Mouse (Mus musculus) liver, embryonic 13.5 days (tissue): ENCODE results near the gene Ppp1r9a. TPM values are rescaled to one million over a fixed set of nuclear protein-coding genes. Genes with fewer than 3 reads are reported as not detected.

Source experiments
- ATAC-seq: fragments of 200-750 bp; cut with Nextera tagmentation; 2 replicates; pipeline ENCODE4 v1.8.0; 2017; ENCODE audit warnings: low read depth, mild to moderate bottlenecking, moderate number of reproducible peaks, moderate library complexity
- DNase-seq: peaks from one replicate; pipeline ENCODE4 v3.0.0; 2022
- H3K27ac ChIP-seq: fragments of 300-500 bp; sonication (generic); 2 replicates; pipeline ENCODE4 v1.5.1; 2015; ENCODE audit warnings: moderate library complexity, mild to moderate bottlenecking, inconsistent platforms
- H3K27me3 ChIP-seq: fragments of 300-500 bp; sonication (generic); 2 replicates; pipeline ENCODE4 v1.6.1; 2015; ENCODE audit warnings: mild to moderate bottlenecking, inconsistent platforms
- H3K36me3 ChIP-seq: fragments of 300-500 bp; sonication (generic); 2 replicates; pipeline ENCODE4 v1.6.1; 2015; ENCODE audit warnings: mild to moderate bottlenecking, inconsistent platforms
- H3K4me1 ChIP-seq: fragments of 300-500 bp; sonication (generic); replicated peaks from 2 replicates; pipeline ENCODE4 v1.6.1; 2015; ENCODE audit warnings: inconsistent platforms
- H3K4me2 ChIP-seq: fragments of 300-500 bp; sonication (generic); 2 replicates; pipeline ENCODE4 v1.6.1; 2015; ENCODE audit warnings: inconsistent platforms, mild to moderate bottlenecking, moderate library complexity
- H3K4me3 ChIP-seq: fragments of 300-500 bp; sonication (generic); replicated peaks from 2 replicates; pipeline ENCODE4 v1.5.1; 2015; ENCODE audit warnings: mild to moderate bottlenecking, inconsistent platforms
- H3K9ac ChIP-seq: fragments of 300-500 bp; sonication (generic); 2 replicates; pipeline ENCODE4 v1.6.1; 2015; ENCODE audit warnings: mild to moderate bottlenecking, inconsistent platforms
- H3K9me3 ChIP-seq: fragments of 300-500 bp; sonication (generic); replicated peaks from 2 replicates; pipeline ENCODE4 v1.6.1; 2016; ENCODE audit warnings: inconsistent platforms
- WGBS: fragments of 180-500 bp; shearing (Covaris S2); methylation state at CpG from one replicate; pipeline ENCODE4 v1.1.7; 2015; ENCODE audit not compliant: insufficient replicate concordance; 5-methylcytosine and 5-hydroxymethylcytosine counted together
- polyA plus RNA-seq: library from polyadenylated mRNA; unstranded; fragments of >200 nt; fragmentation: Nextera tagmentation; extraction: Ambion mirVana; gene quantifications from 2 replicates; pipeline ENCODE4 v1.2.1, GENCODE M21; 2015

Gene Ppp1r9a
- polyA plus RNA-seq, 1 experiment from 2014 or later, result 3.6 TPM

GRCm38 (mm10) chr6:5092795-5093194 lies 190.1 kb downstream of the Ppp1r9a start:
- Histone ChIP-seq H3K9ac (no peak overlapping the region), H3K4me3 (no peak overlapping the region), H3K4me1 (0 out of 2 replicates have a peak, but pooled peaks cover 8% of the 10 kb centered on the region), H3K36me3 (no peaks in the 10 kb centered on the region), H3K27me3 (no peaks in the 10 kb centered on the region), H3K4me2 (no peak overlapping the region), H3K27ac (no peak overlapping the region; the same call in 1 of the 2 replicates), H3K9me3 (no peaks in the 10 kb centered on the region)
- 49% methylated on average over 4 of the region's 4 CpGs for whole genome bisulfite sequencing
- no peak for DNase-seq
- ATAC-seq, result no peak

DNA sequence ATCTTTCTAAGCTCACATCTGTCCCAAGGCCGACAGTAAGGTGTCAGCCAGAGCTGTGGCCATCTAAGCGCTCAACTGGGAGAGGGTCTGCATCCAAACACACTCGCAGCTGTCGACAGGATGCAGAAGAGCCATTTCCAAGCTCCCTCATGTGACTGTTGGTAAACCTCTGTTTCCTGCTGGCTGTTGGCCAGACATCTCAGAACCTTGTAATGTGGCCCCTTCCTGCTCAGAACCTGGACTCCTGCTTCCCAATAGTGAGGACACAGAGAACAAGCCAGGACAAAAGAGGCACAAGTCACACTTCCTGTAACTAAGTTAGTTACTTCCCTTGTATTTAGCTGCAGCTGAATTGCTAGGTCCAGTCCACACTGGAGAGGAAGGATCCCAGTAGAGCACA lies 190.8 kb downstream of the Ppp1r9a start:
- no peaks in the 10 kb centered on the region for H3K27me3 ChIP-seq
- WGBS, result 27% methylated on average over 4 of the region's 4 CpGs
- H3K4me3 ChIP-seq, result no peak overlapping the region
- peak overlapping the region; percentile 18; the same call in 1 of the 2 replicates for H3K27ac ChIP-seq
- no peaks in the 10 kb centered on the region for H3K9me3 ChIP-seq
- H3K4me1 ChIP-seq, result 0 out of 2 replicates have a peak, but pooled peaks cover 8% of the 10 kb centered on the region
- H3K9ac ChIP-seq, result no peak overlapping the region
- peak; percentile 50 for ATAC-seq
- DNase-seq, result no peak
- no peaks in the 10 kb centered on the region for H3K36me3 ChIP-seq
- no peak overlapping the region for H3K4me2 ChIP-seq

DNA sequence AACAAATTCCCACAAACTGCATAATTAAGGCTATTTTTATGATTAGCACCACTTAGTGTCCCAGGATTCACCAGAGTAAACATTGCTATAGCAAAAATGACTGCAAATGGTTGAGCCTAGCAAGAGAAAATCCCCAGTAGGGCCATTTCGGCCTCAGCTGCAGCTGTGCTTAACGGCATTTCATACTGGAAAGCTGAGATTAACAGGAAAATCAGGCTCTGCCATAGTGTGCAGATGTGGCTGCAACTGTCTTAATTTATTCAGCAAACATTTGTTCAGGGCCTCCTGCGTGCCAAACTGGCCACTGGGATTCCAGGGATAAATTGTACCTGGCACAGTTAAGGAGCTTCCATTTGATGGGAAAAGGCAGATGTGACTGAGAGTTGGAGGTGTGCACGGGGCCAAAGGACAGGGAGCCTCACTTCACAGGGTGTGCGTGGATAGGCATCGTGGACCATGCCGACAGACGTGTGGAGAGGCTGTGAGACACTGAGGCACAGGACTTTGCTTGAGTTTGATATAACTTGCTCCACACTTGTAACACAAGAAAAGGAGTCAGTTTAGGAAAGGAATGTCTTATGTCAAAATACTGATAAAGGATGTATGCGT lies 192.8 kb downstream of the Ppp1r9a start:
- no peak overlapping the region for H3K9ac ChIP-seq
- H3K4me2 ChIP-seq, result no peak overlapping the region
- H3K36me3 ChIP-seq, result no peaks in the 10 kb centered on the region
- DNase-seq (no peak), ATAC-seq (no peak)
- WGBS, result 77% methylated on average over 9 of the region's 9 CpGs
- no peaks in the 10 kb centered on the region for H3K27me3 ChIP-seq
- no peak overlapping the region for H3K27ac ChIP-seq
- H3K4me1 ChIP-seq, result peaks cover 17% of the 10 kb centered on the region; the same call in 1 of the 2 replicates
- no peak overlapping the region for H3K4me3 ChIP-seq
- no peaks in the 10 kb centered on the region for H3K9me3 ChIP-seq

DNA sequence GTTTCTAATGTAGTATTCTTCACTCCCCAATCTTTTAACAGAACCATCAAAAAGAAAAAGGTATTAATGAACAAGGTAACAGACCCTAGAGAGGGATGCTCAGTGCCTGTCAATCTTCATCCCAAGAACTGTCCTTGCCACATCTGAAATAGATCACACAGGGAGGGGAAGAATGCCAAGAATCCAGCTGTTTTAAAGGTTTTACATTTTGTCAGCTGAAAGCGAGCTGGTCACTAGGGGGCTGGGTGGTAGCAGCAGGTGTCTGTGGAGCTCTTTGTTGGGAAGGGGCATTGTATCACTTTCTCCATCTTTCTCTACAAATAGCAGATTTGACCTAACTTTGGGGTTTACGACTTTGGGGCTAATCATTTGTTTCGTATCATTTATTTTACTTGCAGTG lies 194.6 kb downstream of the Ppp1r9a start:
- H3K4me1 ChIP-seq, result peaks cover 17% of the 10 kb centered on the region; the same call in 1 of the 2 replicates
- H3K27ac ChIP-seq, result no peak overlapping the region
- ATAC-seq (no peak), DNase-seq (no peak)
- WGBS, result 57% methylated on average over 3 of the region's 3 CpGs
- no peak overlapping the region for H3K9ac ChIP-seq
- no peak overlapping the region for H3K4me2 ChIP-seq
- no peak overlapping the region for H3K4me3 ChIP-seq
- no peaks in the 10 kb centered on the region for H3K9me3 ChIP-seq
- no peaks in the 10 kb centered on the region for H3K36me3 ChIP-seq
- no peaks in the 10 kb centered on the region for H3K27me3 ChIP-seq

- Histone ChIP-seq H3K9me3 (no peaks in the 10 kb centered on the region), H3K4me2 (no peak overlapping the region), H3K27ac (no peak overlapping the region), H3K4me1 (peaks cover 16% of the 10 kb centered on the region), H3K9ac (no peak overlapping the region), H3K27me3 (no peaks in the 10 kb centered on the region), H3K36me3 (no peaks in the 10 kb centered on the region), H3K4me3 (no peak overlapping the region)
- 57% methylated on average over 5 of the region's 5 CpGs for WGBS
- DNase-seq, result no peak
- no peak for ATAC-seq
Measured at GRCm38 (mm10) chr6:5099282-5099681, 196.6 kb downstream of the Ppp1r9a start.

DNA sequence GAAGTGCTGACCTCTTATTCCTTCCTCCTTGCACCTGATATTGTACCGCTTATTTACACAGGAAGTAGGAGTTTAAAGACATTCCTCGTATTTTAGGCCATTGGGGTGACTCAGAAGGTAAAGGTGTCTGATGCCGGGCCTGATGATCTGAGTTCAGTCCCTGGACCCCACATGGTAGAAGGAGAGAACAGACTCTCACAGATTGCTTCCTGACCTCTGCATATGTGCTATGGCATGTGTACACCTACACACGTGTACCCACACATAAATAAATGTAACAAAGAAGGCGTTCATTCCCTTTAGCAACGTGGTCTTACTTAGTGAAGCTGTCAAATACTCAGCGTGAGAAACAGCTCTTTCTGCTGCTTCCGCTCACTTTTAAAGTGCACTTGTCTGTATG lies 197.1 kb downstream of the Ppp1r9a start:
- Histone ChIP-seq H3K27me3 (no peaks in the 10 kb centered on the region), H3K4me1 (peaks cover 16% of the 10 kb centered on the region), H3K9ac (no peak overlapping the region), H3K36me3 (no peaks in the 10 kb centered on the region), H3K9me3 (no peaks in the 10 kb centered on the region), H3K27ac (no peak overlapping the region), H3K4me2 (no peak overlapping the region), H3K4me3 (no peak overlapping the region)
- DNase-seq, result no peak
- no peak for ATAC-seq
- WGBS, result 65% methylated on average over 8 of the region's 8 CpGs

- H3K27ac ChIP-seq, result no peak overlapping the region
- H3K4me1 ChIP-seq, result peaks cover 16% of the 10 kb centered on the region
- DNase-seq (no peak), ATAC-seq (no peak)
- 74% methylated on average over 10 of the region's 10 CpGs for WGBS
- no peak overlapping the region for H3K4me2 ChIP-seq
- H3K9me3 ChIP-seq, result no peaks in the 10 kb centered on the region
- no peaks in the 10 kb centered on the region for H3K27me3 ChIP-seq
- no peaks in the 10 kb centered on the region for H3K36me3 ChIP-seq
- no peak overlapping the region for H3K9ac ChIP-seq
- H3K4me3 ChIP-seq, result no peak overlapping the region
Measured at GRCm38 (mm10) chr6:5100347-5100746, 197.6 kb downstream of the Ppp1r9a start.

- ATAC-seq (no peak), DNase-seq (no peak)
- H3K9ac ChIP-seq, result no peak overlapping the region
- H3K4me1 ChIP-seq, result peaks cover 22% of the 10 kb centered on the region
- no peaks in the 10 kb centered on the region for H3K9me3 ChIP-seq
- no peak overlapping the region for H3K4me2 ChIP-seq
- WGBS, result 60% methylated on average over 2 of the region's 2 CpGs
- H3K27ac ChIP-seq, result no peak overlapping the region
- H3K36me3 ChIP-seq, result no peaks in the 10 kb centered on the region
- no peaks in the 10 kb centered on the region for H3K27me3 ChIP-seq
- no peak overlapping the region for H3K4me3 ChIP-seq
Measured at GRCm38 (mm10) chr6:5102741-5103140, 200.0 kb downstream of the Ppp1r9a start.

GRCm38 (mm10) chr6:5103769-5104168 lies 201.1 kb downstream of the Ppp1r9a start:
- H3K9me3 ChIP-seq, result no peaks in the 10 kb centered on the region
- H3K27ac ChIP-seq, result no peak overlapping the region
- no peaks in the 10 kb centered on the region for H3K27me3 ChIP-seq
- H3K4me3 ChIP-seq, result no peak overlapping the region
- DNase-seq (peak; percentile 15), ATAC-seq (peak; percentile 77)
- H3K4me1 ChIP-seq, result peaks cover 24% of the 10 kb centered on the region
- WGBS, result 9% methylated on average over 6 of the region's 6 CpGs
- no peaks in the 10 kb centered on the region for H3K36me3 ChIP-seq
- no peak overlapping the region for H3K9ac ChIP-seq
- H3K4me2 ChIP-seq, result no peak overlapping the region

DNA sequence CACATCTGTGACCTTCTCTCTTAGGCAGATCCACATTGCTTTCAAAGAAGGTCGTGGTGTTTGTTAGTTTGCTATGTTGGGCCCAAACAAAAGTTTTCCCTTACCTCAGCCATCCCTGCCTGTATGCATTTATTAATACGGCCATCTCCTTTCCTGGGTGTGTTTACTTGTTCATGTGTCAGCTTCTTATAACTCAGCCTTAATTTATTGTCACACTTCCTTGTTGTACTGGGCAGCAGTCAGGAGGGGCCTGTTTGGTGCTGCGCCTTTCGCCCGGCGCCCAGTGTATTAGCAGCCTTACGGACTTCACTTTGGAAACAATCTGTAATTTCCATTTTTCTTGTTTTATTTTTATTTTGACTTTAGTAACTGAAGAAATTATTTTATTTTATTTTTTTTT lies 201.5 kb downstream of the Ppp1r9a start:
- Histone ChIP-seq H3K9me3 (no peaks in the 10 kb centered on the region), H3K4me1 (peaks cover 23% of the 10 kb centered on the region), H3K9ac (no peak overlapping the region), H3K4me2 (no peak overlapping the region), H3K4me3 (no peak overlapping the region), H3K27ac (no peak overlapping the region), H3K27me3 (no peaks in the 10 kb centered on the region), H3K36me3 (no peaks in the 10 kb centered on the region)
- ATAC-seq, result no peak
- 80% methylated on average over 7 of the region's 7 CpGs for WGBS
- no peak for DNase-seq

DNA sequence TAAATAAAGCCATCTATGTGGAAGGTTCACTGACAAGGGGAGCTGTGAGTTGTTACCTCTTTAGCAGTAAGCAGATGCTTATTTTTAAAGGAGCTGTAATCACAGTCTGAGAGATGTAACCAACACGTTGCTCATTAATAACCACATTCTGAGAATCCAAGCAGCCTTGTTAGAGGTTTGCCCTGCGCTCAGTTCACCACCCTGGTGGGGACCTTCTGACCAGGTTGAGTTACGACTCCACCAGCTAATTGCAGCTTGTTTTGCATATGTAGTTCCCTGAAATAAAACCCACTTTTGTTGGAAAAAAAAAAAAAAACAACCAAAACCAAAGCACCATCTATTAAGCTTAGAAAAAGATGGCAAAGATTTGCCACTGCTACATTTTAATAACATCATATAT lies 205.8 kb downstream of the Ppp1r9a start:
- 70% methylated on average over 3 of the region's 3 CpGs for WGBS
- DNase-seq (no peak), ATAC-seq (no peak)
- Histone ChIP-seq H3K36me3 (no peaks in the 10 kb centered on the region), H3K27ac (no peak overlapping the region), H3K4me1 (peaks cover 32% of the 10 kb centered on the region), H3K27me3 (no peaks in the 10 kb centered on the region), H3K9me3 (no peaks in the 10 kb centered on the region), H3K9ac (no peak overlapping the region), H3K4me3 (no peak overlapping the region), H3K4me2 (no peak overlapping the region)
